Mouse (Mus musculus): ENCODE results near the gene Vmn2r90. TPM values are rescaled to one million over a fixed set of nuclear protein-coding genes. Genes with fewer than 3 reads are reported as not detected.

Gene Vmn2r90
- not detected for total RNA-seq (2023)

GRCm38 (mm10) chr17:17703447-17703846 lies at the start of gene Vmn2r90:
Gene Vmn2r90 (plus strand): TSS chr17:17703747.

Other genes with a start within 250 kb of the Vmn2r90 start
- gene Lnpep, start 78.7 kb upstream of the Vmn2r90 start, total RNA-seq (2023) = 100 to 1,000 TPM; 180 to 181 TPM
- 1 to 10 TPM; 4.0 to 5.0 TPM for gene Spaca6, start 123.4 kb downstream of the Vmn2r90 start, total RNA-seq (2023)
- gene Has1, start 151.5 kb downstream of the Vmn2r90 start, total RNA-seq (2023) = not detected
- gene Fpr1, start 180.2 kb downstream of the Vmn2r90 start, total RNA-seq (2023) = 10 to 100 TPM; 23.2 to 24.9 TPM
- gene Fpr2, start 184.1 kb downstream of the Vmn2r90 start, total RNA-seq (2023) = 10 to 100 TPM; 56.8 to 65.9 TPM
- not detected for gene Fpr3, start 184.1 kb downstream of the Vmn2r90 start, total RNA-seq (2023)

Data from monocyte, adult 59 days (primary cell).